Comparison of ENCODE assay signal across 8 mouse cellular contexts in the genomic region with DNA sequence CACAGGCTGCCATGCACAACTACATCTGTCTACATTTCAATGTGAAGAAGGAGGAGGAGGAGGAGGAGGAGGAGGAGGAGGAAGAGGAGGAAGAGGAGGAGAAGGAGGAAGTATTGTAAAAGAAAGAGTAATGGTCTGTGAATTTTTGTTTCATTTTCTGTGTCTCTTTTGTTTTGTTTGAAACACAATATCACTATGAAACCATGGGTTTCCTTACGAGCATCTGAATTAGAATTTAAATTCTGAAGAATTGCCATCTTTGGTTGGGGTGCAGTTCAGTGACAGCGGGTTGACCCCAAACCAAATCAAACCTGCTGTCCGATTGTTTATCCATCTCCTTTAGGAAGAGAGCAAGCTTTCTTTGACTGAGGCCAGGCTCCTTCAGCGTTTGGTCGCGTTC. TPM values are rescaled to one million over a fixed set of nuclear protein-coding genes. Genes with fewer than 3 reads are reported as not detected.
A peak's percentile ranks its signal among the peaks of the same experiment; 100 is the strongest.
DNase-seq lines count a peak whose midpoint lies in the region; ATAC-seq lines count a peak whose summit lies in the region.

No protein-coding gene starts in this region.

- H3K4me2 ChIP-seq in kidney, embryonic 16.5 days (replicated peaks; ENCODE audit: low read depth, low read length): peak overlapping the region; percentile 79
- peak overlapping the region; percentile 74 for H3K4me2 ChIP-seq in embryonic facial prominence, embryonic 13.5 days
- H3K4me2 ChIP-seq in hindbrain, embryonic 16.5 days (ENCODE audit: low read length): peak overlapping the region; percentile 85
- H3K4me2 ChIP-seq in midbrain, embryonic 15.5 days: peak overlapping the region; percentile 71

- H3K27ac ChIP-seq in kidney, embryonic 16.5 days (ENCODE audit: low read length): peak overlapping the region; percentile 5; the same call in 1 of the 2 replicates
- 0 out of 2 replicates have a peak overlapping the region, but pooled peaks have one; percentile 41 for H3K27ac ChIP-seq in embryonic facial prominence, embryonic 13.5 days
- H3K27ac ChIP-seq in hindbrain, embryonic 16.5 days (ENCODE audit: low read depth, low read length): no peak overlapping the region; the same call in 1 of the 2 replicates
- H3K27ac ChIP-seq in midbrain, embryonic 15.5 days: no peak overlapping the region

- ATAC-seq in kidney, embryonic 16.5 days (ENCODE audit: low FRiP score, low TSS enrichment): no peak
- no peak for ATAC-seq in embryonic facial prominence, embryonic 13.5 days (ENCODE audit: insufficient number of reproducible peaks, insufficient read depth, low FRiP score, low TSS enrichment, low read depth)
- ATAC-seq in hindbrain, embryonic 16.5 days: no peak
- no peak for ATAC-seq in midbrain, embryonic 15.5 days (replicated peaks)

- H3K9ac ChIP-seq in kidney, embryonic 16.5 days (replicated peaks; ENCODE audit: low read length): peak overlapping the region; percentile 63; the same call in 1 of the 2 replicates
- H3K9ac ChIP-seq in embryonic facial prominence, embryonic 13.5 days: peak overlapping the region; percentile 62
- peak overlapping the region; percentile 60 for H3K9ac ChIP-seq in hindbrain, embryonic 16.5 days (ENCODE audit: low read depth, low read length)
- H3K9ac ChIP-seq in midbrain, embryonic 15.5 days: peak overlapping the region; percentile 26; the same call in 1 of the 2 replicates

- no peaks in the 10 kb centered on the region for H3K27me3 ChIP-seq in kidney, embryonic 16.5 days (ENCODE audit: insufficient read depth, low read length)
- H3K27me3 ChIP-seq in embryonic facial prominence, embryonic 13.5 days: no peaks in the 10 kb centered on the region
- H3K27me3 ChIP-seq in hindbrain, embryonic 16.5 days (replicated peaks; ENCODE audit: control insufficient read depth, insufficient read depth, low read length): no peaks in the 10 kb centered on the region
- no peaks in the 10 kb centered on the region for H3K27me3 ChIP-seq in midbrain, embryonic 15.5 days (replicated peaks)

- H3K36me3 ChIP-seq in kidney, embryonic 16.5 days (ENCODE audit: insufficient read depth, low read length): no peaks in the 10 kb centered on the region
- H3K36me3 ChIP-seq in embryonic facial prominence, embryonic 13.5 days: no peaks in the 10 kb centered on the region
- H3K36me3 ChIP-seq in hindbrain, embryonic 16.5 days (ENCODE audit: control insufficient read depth, insufficient read depth, low read length): no peaks in the 10 kb centered on the region
- H3K36me3 ChIP-seq in midbrain, embryonic 15.5 days (replicated peaks): no peaks in the 10 kb centered on the region

- H3K4me3 ChIP-seq in kidney, embryonic 16.5 days (ENCODE audit: low read length): peak overlapping the region; percentile 49
- peak overlapping the region; percentile 42 for H3K4me3 ChIP-seq in embryonic facial prominence, embryonic 13.5 days
- H3K4me3 ChIP-seq in hindbrain, embryonic 16.5 days (ENCODE audit: low read length): peak overlapping the region; percentile 44
- H3K4me3 ChIP-seq in midbrain, embryonic 15.5 days: peak overlapping the region; percentile 40

- DNase-seq in kidney, postnatal 14 days: no peak
- DNase-seq in layer of hippocampus, adult 18-20 months (ENCODE audit: low spot score in 2 of 2): no peak
- no peak for DNase-seq in cerebellum, postnatal 25 days
- DNase-seq in frontal cortex, postnatal 25 days (ENCODE audit: low spot score in 2 of 2): no peak

- peaks cover 4% of the 10 kb centered on the region; the same call in 1 of the 2 replicates for H3K9me3 ChIP-seq in kidney, embryonic 16.5 days (ENCODE audit: low read length)
- no peaks in the 10 kb centered on the region for H3K9me3 ChIP-seq in embryonic facial prominence, embryonic 13.5 days
- H3K9me3 ChIP-seq in hindbrain, embryonic 16.5 days (ENCODE audit: control insufficient read depth, low read length): no peaks in the 10 kb centered on the region
- no peaks in the 10 kb centered on the region for H3K9me3 ChIP-seq in midbrain, embryonic 15.5 days

- H3K4me1 ChIP-seq in kidney, embryonic 16.5 days (ENCODE audit: insufficient read depth, low read length): peaks cover 14% of the 10 kb centered on the region
- H3K4me1 ChIP-seq in embryonic facial prominence, embryonic 13.5 days: peaks cover 22% of the 10 kb centered on the region
- peaks cover 16% of the 10 kb centered on the region for H3K4me1 ChIP-seq in hindbrain, embryonic 16.5 days (ENCODE audit: control insufficient read depth, insufficient read depth, low read depth, low read length)
- peaks cover 18% of the 10 kb centered on the region for H3K4me1 ChIP-seq in midbrain, embryonic 15.5 days

- 7% methylated on average over 6 of the region's 6 CpGs for WGBS in kidney, embryonic 16.5 days
- WGBS in embryonic facial prominence, embryonic 13.5 days: 11% methylated on average over 6 of the region's 6 CpGs
- WGBS in hindbrain, embryonic 16.5 days: 14% methylated on average over 6 of the region's 6 CpGs
- WGBS in midbrain, embryonic 15.5 days: 13% methylated on average over 6 of the region's 6 CpGs

RNA-seq across cellular contexts. Expression of a gene that starts 33.7 kb away (rescaled TPM):
- polyA plus RNA-seq in kidney, embryonic 16.5 days (2015; fragmentation: Nextera tagmentation; extraction: Ambion mirVana): 13.6 and 16.3 TPM in 2 replicates
- 8.3 and 10.1 TPM in 2 replicates for polyA plus RNA-seq in embryonic facial prominence, embryonic 13.5 days (2015; fragmentation: Nextera tagmentation; extraction: Ambion mirVana)
- 12.0 and 12.1 TPM in 2 replicates for polyA plus RNA-seq in hindbrain, embryonic 16.5 days (2015; fragmentation: Nextera tagmentation; extraction: Ambion mirVana)
- polyA plus RNA-seq in midbrain, embryonic 15.5 days (2015; fragmentation: Nextera tagmentation; extraction: Ambion mirVana): 11.7 and 12.7 TPM in 2 replicates
- total RNA-seq in layer of hippocampus, adult 18-20 months (2021): 1 to 10 TPM; 3.8 to 4.5 TPM

RNA-seq across cellular contexts. Expression of a gene that starts 39.9 kb away (rescaled TPM):
- polyA plus RNA-seq in kidney, embryonic 16.5 days (2015; fragmentation: Nextera tagmentation; extraction: Ambion mirVana): 25.0 and 26.9 TPM in 2 replicates
- 30.0 and 34.0 TPM in 2 replicates for polyA plus RNA-seq in embryonic facial prominence, embryonic 13.5 days (2015; fragmentation: Nextera tagmentation; extraction: Ambion mirVana)
- 66.9 and 70.5 TPM in 2 replicates for polyA plus RNA-seq in hindbrain, embryonic 16.5 days (2015; fragmentation: Nextera tagmentation; extraction: Ambion mirVana)
- 76.2 and 78.3 TPM in 2 replicates for polyA plus RNA-seq in midbrain, embryonic 15.5 days (2015; fragmentation: Nextera tagmentation; extraction: Ambion mirVana)
- 100 to 1,000 TPM; 173 to 181 TPM for total RNA-seq in layer of hippocampus, adult 18-20 months (2021)

Comparison
In these comparisons a context has a peak if more than half of its experiments do, and no peak if none do; other contexts are left out.
1. H3K27ac ChIP-seq: peak in kidney, embryonic 16.5 days (single experiment) and embryonic facial prominence, embryonic 13.5 days (single experiment); none in hindbrain, embryonic 16.5 days (single experiment) and midbrain, embryonic 15.5 days (single experiment).
2. Peak in every context shown above with its lines, with median percentiles within 50 percentile points of each other: H3K4me2 ChIP-seq, H3K4me3 ChIP-seq and H3K9ac ChIP-seq.